Mouse (Mus musculus) stomach, embryonic 14.5 days (tissue): ENCODE results near the gene Adam11. TPM values are rescaled to one million over a fixed set of nuclear protein-coding genes. Genes with fewer than 3 reads are reported as not detected.

Experiments used
- ATAC-seq: fragments of 200-750 bp; cut with Nextera tagmentation; 2 replicates; pipeline ENCODE4 v1.8.0; 2017; ENCODE audit warnings: low read depth, moderate TSS enrichment; ENCODE audit not compliant: insufficient number of reproducible peaks, insufficient read depth, low FRiP score
- H3K27ac ChIP-seq: fragments of 300-500 bp; sonication (generic); 2 replicates; pipeline ENCODE4 v1.5.1; 2014; ENCODE audit warnings: mild to moderate bottlenecking, low read length, moderate library complexity, mixed read lengths
- H3K27me3 ChIP-seq: fragments of 300-500 bp; sonication (generic); 2 replicates; pipeline ENCODE4 v1.6.1; 2014; ENCODE audit warnings: low read length, control low read depth, mixed read lengths; ENCODE audit not compliant: control insufficient read depth, insufficient read depth
- H3K36me3 ChIP-seq: fragments of 300-500 bp; sonication (generic); 2 replicates; pipeline ENCODE4 v1.6.1; 2014; ENCODE audit warnings: mild to moderate bottlenecking, control low read depth, low read length, moderate library complexity, mixed read lengths; ENCODE audit not compliant: control insufficient read depth, insufficient read depth
- H3K4me1 ChIP-seq: fragments of 300-500 bp; sonication (generic); 2 replicates; pipeline ENCODE4 v1.6.1; 2014; ENCODE audit warnings: low read length, control low read depth, mixed read lengths; ENCODE audit not compliant: control insufficient read depth, insufficient read depth
- H3K4me2 ChIP-seq: fragments of 300-500 bp; sonication (generic); replicated peaks from 2 replicates; pipeline ENCODE4 v1.6.1; 2014; ENCODE audit warnings: low read depth, low read length, control low read depth
- H3K4me3 ChIP-seq: fragments of 300-500 bp; sonication (generic); 2 replicates; pipeline ENCODE4 v1.5.1; 2014; ENCODE audit warnings: low read depth, low read length, control low read depth
- H3K9ac ChIP-seq: fragments of 300-500 bp; sonication (generic); replicated peaks from 2 replicates; pipeline ENCODE4 v1.6.1; 2014; ENCODE audit warnings: low read depth, mild to moderate bottlenecking, control low read depth, low read length, moderate library complexity, mixed read lengths
- H3K9me3 ChIP-seq: fragments of 300-500 bp; sonication (generic); 2 replicates; pipeline ENCODE4 v1.6.1; 2016; ENCODE audit warnings: low read depth, low read length, control low read depth; ENCODE audit not compliant: control insufficient read depth
- WGBS: fragments of 180-500 bp; shearing (Covaris S2); extraction: QIAGEN DNeasy Blood & Tissue Kit; methylation state at CpG from one replicate; pipeline ENCODE4 v1.1.7; 2014; 5-methylcytosine and 5-hydroxymethylcytosine counted together
- polyA plus RNA-seq: library from polyadenylated mRNA; unstranded; fragments of >200 nt; fragmentation: Nextera tagmentation; extraction: Ambion mirVana; gene quantifications from 2 replicates; pipeline ENCODE4 v1.2.1, GENCODE M21; 2014

Adam11 gene
- polyA plus RNA-seq, 1 experiment from 2014 or later, result 5.5 TPM

- Histone ChIP-seq H3K27ac (no peak overlapping the region), H3K4me3 (no peak overlapping the region), H3K9me3 (no peaks in the 10 kb centered on the region), H3K36me3 (no peaks in the 10 kb centered on the region), H3K4me2 (no peak overlapping the region), H3K9ac (no peak overlapping the region), H3K27me3 (no peaks in the 10 kb centered on the region), H3K4me1 (peaks cover 11% of the 10 kb centered on the region; the same call in 1 of the 2 replicates)
- ATAC-seq, result no peak
- 34% methylated on average over 15 of the region's 15 CpGs for WGBS
Observed at GRCm38 (mm10) chr11:102770662-102771435, 9.6 kb downstream of the Adam11 start.

DNA sequence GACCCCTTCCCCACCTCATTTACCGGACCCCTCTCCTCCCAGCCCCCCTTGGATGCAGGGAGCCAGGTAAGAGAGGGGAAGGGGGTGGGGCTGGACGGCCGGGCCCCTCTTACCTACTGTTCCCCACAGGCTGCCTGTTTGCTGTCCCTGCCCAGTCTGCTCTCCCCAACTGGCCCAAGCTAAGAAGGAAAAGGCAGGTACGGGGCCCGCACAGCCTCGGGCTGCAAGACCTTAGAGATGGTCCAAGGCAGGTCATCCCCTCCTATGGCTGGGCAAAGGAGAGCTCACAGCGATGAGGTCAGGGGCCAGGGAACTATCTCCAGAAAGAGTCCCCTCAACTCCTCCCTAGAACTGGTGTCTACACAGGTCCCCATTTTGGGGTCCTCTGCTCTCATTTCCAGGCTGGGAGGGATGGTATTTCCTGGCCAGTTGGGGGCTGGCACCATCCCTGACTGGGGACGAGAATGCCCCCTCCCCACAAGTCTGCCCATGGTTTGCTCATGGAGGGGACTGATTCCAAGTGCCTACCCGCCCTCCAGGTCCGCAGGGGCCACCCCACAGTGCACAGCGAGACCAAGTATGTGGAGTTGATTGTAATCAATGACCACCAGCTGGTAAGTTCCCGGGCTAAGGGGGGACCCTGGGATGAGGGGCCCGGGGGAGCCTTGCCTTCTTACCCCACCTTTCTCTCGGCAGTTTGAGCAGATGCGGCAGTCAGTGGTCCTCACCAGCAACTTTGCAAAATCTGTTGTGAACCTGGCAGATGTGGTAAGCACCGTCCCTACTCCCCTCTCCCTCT, 10.9 kb downstream of the Adam11 start:
- 30% methylated on average over 16 of the region's 16 CpGs for WGBS
- Histone ChIP-seq H3K4me1 (peaks cover 11% of the 10 kb centered on the region; the same call in 1 of the 2 replicates), H3K36me3 (no peaks in the 10 kb centered on the region), H3K27me3 (no peaks in the 10 kb centered on the region), H3K9ac (no peak overlapping the region), H3K4me3 (no peak overlapping the region), H3K4me2 (no peak overlapping the region), H3K9me3 (no peaks in the 10 kb centered on the region), H3K27ac (no peak overlapping the region)
- ATAC-seq, result no peak

DNA sequence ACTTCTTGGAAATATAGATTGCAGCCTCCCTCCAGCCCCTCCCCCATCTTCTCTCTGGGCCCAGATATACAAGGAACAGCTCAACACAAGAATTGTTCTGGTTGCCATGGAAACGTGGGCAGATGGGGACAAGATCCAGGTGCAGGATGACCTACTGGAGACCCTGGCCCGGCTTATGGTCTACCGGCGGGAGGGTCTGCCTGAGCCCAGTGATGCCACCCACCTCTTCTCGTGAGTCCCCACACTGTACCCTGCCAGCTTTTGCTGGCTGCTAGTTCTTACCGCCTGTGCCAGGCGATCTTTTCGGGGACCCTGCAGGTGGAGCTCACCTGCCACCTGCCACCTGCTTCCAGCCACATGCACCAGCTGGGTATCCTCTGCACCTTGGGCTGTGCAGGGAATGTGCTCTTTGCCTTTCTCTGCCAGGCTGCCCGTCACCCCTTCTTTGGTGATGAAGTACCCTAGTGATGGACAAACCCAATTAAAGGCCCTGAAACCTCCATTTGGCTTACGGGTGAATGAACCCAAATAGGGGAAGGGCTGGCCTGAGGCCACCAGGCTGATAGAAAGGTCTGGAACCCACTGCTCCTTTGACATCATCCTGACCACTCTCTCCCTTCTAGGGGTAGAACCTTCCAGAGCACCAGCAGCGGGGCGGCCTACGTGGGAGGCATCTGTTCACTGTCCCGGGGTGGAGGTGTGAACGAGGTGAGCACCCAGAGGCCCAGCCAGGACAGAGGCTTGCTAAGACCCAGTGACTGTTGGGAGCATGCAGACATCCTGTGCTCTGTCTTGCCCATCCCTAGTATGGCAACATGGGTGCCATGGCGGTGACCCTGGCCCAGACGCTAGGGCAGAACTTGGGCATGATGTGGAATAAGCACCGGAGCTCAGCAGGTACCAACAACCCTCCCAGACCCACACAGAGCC, 11.8 kb downstream of the Adam11 start:
- Histone ChIP-seq H3K9ac (no peak overlapping the region), H3K4me1 (peaks cover 15% of the 10 kb centered on the region; the same call in 1 of the 2 replicates), H3K27me3 (no peaks in the 10 kb centered on the region), H3K27ac (no peak overlapping the region), H3K36me3 (no peaks in the 10 kb centered on the region), H3K4me3 (no peak overlapping the region), H3K4me2 (no peak overlapping the region), H3K9me3 (no peaks in the 10 kb centered on the region)
- WGBS, result 62% methylated on average over 18 of the region's 18 CpGs
- ATAC-seq, result no peak

GRCm38 (mm10) chr11:102773713-102774611, 12.7 kb downstream of the Adam11 start:
- peak; percentile 51; the same call in 1 of the 2 replicates for ATAC-seq
- peaks cover 21% of the 10 kb centered on the region; the same call in 1 of the 2 replicates for H3K4me1 ChIP-seq
- H3K4me2 ChIP-seq, result peak overlapping the region; percentile 94
- under 1% methylated on average over 46 of the region's 46 CpGs for WGBS
- H3K9me3 ChIP-seq, result no peaks in the 10 kb centered on the region
- H3K27ac ChIP-seq, result peak overlapping the region; percentile 86
- peak overlapping the region; percentile 73 for H3K4me3 ChIP-seq
- H3K27me3 ChIP-seq, result no peaks in the 10 kb centered on the region
- H3K9ac ChIP-seq, result peak overlapping the region; percentile 52
- H3K36me3 ChIP-seq, result no peaks in the 10 kb centered on the region

GRCm38 (mm10) chr11:102774621-102775141, 13.4 kb downstream of the Adam11 start:
- H3K27me3 ChIP-seq, result no peaks in the 10 kb centered on the region
- under 1% methylated on average over 25 of the region's 25 CpGs for WGBS
- peaks cover 21% of the 10 kb centered on the region; the same call in 1 of the 2 replicates for H3K4me1 ChIP-seq

GRCm38 (mm10) chr11:102777598-102777997, 16.4 kb downstream of the Adam11 start:
- WGBS, result 30% methylated on average over 21 of the region's 21 CpGs
- peak overlapping the region; percentile 32; the same call in 1 of the 2 replicates for H3K9ac ChIP-seq
- H3K9me3 ChIP-seq, result no peaks in the 10 kb centered on the region
- no peaks in the 10 kb centered on the region for H3K27me3 ChIP-seq
- peak overlapping the region; percentile 45 for H3K4me2 ChIP-seq
- no peak for ATAC-seq
- no peak overlapping the region for H3K4me3 ChIP-seq
- H3K27ac ChIP-seq, result no peak overlapping the region
- no peaks in the 10 kb centered on the region for H3K36me3 ChIP-seq
- peaks cover 18% of the 10 kb centered on the region; the same call in 1 of the 2 replicates for H3K4me1 ChIP-seq

More at GRCm38 (mm10) chr11:102774621-102775141, 13.4 kb downstream of the Adam11 start:
- H3K9me3 ChIP-seq, result no peaks in the 10 kb centered on the region
- H3K9ac ChIP-seq, result peak overlapping the region; percentile 52
- ATAC-seq, result peak; percentile 91
- H3K27ac ChIP-seq, result peak overlapping the region; percentile 86
- peak overlapping the region; percentile 94 for H3K4me2 ChIP-seq
- no peaks in the 10 kb centered on the region for H3K36me3 ChIP-seq
- peak overlapping the region; percentile 73 for H3K4me3 ChIP-seq

DNA sequence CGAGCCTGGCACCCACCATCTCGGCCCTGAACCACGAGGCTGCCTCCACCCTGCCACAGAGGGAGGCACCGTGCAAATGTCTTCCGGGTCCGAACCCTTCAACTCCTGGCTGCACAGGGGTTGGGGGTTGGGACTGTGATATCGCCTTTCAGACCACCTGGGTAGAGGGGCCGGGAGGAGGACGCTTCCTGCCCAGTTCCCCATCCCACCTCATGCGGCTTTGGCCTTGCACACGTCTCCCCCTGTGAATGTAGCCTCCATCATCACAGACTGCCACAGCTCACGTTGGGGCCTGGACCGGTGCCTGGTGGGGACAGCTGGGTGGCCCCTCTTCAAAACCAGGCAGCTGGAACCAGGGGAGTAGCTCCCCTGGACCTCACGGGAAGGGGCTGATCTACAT, 16.9 kb downstream of the Adam11 start:
- no peak overlapping the region for H3K27ac ChIP-seq
- 30% methylated on average over 14 of the region's 14 CpGs for WGBS

More for the DNA sequence above, 16.9 kb downstream of the Adam11 start:
- Histone ChIP-seq H3K36me3 (no peaks in the 10 kb centered on the region), H3K9me3 (no peaks in the 10 kb centered on the region), H3K4me2 (peak overlapping the region; percentile 45), H3K4me3 (no peak overlapping the region), H3K4me1 (peaks cover 18% of the 10 kb centered on the region; the same call in 1 of the 2 replicates), H3K27me3 (no peaks in the 10 kb centered on the region), H3K9ac (peak overlapping the region; percentile 32; the same call in 1 of the 2 replicates)
- ATAC-seq, result no peak
